Mouse (Mus musculus) ovary, postnatal 36 days (tissue): ENCODE measurements around the gene Nav3.

ENCODE experiments used
- DNase-seq: peaks from one replicate; pipeline ENCODE4 v3.0.0; 2022; ENCODE audit warnings: low spot score, mixed read lengths

Nav3 gene

DNA sequence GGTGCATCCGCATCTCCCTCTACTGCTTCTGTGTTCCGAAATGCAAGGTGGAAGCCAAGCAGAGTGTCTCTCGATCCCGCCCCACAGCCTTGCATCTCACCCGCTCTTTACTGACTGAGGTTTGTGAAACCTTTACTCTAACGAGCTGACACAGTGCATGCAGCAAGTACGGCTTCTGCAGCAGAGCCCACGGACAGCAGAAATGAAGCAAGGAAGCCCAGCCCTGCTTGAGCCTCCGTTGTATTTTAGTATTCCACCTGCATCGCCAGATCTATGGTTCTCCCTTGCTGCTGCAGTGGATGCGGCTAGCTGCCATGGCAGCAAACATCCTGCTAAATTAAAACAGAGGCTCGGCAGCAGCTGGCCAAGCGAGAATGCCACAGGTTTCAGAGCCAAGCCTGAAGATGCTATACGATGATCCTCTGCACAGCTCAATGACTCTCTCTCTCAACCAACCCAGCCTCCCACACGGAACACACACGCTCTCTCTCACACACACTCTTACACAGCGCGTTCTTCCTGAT is 623.2 kb downstream of the Nav3 start:
- DNase-seq: no peak

DNA sequence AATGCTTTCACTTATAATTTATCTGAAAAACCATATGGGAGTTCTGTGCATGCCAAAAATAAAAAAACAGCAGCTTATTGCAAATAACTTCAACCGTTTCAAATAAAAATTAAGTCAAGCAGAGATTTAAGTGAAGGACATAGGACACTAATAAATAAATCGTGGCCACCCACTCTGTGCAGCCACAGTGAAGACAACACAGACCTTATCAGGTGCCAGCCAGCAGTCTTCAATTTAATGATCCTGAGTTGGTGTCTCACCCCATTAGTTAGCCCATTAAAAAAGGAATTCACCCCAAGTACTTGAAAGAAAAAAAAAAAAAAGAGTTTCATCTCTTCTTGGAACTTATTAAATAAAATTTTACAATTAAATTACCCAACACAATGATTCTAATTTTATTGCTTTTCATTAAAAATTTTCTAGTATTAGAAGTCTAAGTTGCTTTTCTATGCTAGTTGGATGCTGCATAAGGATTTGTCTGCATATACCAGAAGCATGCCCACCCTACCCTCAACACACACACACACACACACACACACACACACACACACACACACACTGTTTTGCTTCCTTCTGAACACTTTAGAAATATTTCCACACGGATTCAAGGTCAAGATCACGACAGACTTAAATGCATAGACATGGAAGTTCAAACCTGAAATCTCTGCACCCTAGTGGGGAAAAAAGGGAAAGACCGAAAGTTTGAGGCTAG is 649.1 kb downstream of the Nav3 start:
- no peak for DNase-seq

DNA sequence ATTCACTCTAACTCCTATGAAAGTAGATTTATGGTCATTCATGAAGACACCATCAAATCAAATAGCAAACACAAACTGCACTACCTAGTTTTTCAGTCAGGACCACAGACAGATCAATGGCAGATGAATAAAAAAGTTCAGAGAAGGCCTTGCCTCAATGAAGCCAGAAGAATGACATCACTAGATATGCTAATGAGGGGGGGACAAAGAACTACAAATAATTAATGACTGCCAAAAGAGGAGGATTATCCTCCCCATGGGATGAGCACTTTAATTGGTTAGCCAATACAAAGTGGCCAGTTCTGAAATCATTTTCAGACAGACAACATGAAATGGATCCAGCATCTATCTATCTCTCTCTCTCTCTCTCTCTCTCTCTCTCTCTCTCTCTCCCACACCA is 652.6 kb downstream of the Nav3 start:
- no peak for DNase-seq

DNA sequence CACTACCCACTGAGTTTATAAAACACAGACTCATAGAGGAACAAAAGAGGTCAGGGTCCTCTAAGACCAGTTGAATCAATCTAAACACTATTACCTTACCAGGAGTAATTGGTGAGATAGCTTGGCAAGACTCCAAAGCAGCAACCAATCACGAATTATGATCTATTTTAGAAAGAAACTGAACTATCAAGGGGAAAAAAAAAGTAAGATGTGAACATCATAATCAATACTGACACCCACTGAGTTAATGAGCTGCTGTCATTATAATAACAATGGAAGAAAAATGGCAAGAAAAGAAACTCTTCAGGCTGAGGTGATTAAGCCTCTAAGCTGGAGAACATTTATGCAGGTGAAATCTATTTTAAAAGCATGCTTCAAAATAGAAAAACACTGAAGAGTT is 653.8 kb downstream of the Nav3 start:
- DNase-seq: no peak

- DNase-seq: no peak
Measured at GRCm38 (mm10) chr10:109799246-109799645, 656.8 kb downstream of the Nav3 start.

GRCm38 (mm10) chr10:109796981-109797380 is 659.0 kb downstream of the Nav3 start:
- DNase-seq: no peak

DNA sequence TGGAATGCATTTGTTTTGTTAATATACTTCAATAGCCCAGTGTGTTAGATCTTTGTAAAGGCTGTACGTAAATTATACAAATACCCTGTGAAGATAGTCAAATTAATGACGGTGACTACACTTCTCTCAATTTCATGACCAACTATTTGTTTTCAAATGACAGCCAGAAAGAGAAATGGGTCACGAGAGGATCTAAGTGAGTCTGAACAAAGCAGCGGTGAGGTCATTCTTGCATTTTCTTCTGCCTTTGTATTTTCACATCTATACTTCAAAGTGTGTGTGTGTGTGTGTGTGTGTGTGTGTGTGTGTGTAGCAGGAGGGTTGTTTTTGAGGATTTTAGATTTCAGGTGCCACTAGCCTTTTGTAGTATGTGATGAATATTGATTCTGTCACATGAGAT is 662.5 kb downstream of the Nav3 start:
- DNase-seq: no peak

DNA sequence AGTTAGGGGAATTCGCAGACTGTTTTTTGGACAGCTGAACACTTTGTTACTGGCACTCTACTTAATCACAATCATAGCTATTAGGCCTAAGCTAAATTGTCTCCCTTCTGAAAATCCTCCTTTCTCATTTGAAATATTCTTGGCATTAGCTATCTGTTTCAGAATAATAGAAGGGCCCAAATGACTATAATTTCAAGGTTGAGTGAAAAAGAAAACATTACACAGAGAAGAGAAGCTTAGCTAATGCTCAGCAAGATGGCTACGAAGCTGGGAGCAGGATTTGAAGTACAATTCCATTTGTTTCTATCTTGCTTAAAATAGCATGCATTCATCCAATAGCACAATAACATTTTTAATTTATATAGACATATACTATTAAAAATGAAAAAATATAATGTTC is 667.3 kb downstream of the Nav3 start:
- DNase-seq: no peak

DNA sequence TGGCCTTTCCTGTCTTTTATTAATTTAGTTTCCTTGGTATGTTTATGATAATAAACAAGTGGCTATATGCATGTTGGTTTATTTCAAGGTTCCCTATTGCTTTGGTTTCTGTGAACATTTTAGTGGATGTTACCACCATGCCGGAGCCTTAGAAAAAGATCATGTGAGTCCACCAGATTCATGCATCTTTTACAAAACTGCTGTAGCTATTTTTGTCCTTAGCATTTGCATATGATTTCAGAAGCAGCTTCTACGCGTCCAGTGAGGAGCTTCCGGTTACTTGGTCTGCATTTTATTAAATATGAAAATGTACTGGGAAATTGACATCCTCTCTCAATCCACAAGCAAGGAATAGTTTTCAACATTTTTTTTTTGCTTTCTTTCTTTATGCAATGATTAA is 676.9 kb downstream of the Nav3 start:
- DNase-seq: no peak

GRCm38 (mm10) chr10:109769092-109769491 is 686.9 kb downstream of the Nav3 start:
- no peak for DNase-seq

DNA sequence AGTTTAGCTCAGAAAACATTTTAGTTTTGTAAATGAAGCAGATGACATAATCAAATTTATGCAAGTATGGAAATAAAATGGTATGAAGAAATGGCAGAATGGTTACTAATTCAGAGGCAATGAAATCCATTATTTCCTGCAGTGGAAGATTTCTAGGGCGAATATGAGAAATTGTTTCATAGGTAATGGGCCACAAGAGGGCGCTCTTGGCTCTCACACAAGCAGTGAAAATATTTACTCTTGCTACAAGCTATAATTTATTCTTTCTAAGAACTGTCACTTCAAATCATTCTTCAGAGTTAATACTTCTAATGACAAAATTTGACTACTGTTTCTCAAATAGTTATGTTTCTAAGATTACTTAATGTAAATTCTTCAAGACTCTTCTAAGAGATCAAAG is 690.4 kb downstream of the Nav3 start:
- DNase-seq: peak; percentile 31

DNA sequence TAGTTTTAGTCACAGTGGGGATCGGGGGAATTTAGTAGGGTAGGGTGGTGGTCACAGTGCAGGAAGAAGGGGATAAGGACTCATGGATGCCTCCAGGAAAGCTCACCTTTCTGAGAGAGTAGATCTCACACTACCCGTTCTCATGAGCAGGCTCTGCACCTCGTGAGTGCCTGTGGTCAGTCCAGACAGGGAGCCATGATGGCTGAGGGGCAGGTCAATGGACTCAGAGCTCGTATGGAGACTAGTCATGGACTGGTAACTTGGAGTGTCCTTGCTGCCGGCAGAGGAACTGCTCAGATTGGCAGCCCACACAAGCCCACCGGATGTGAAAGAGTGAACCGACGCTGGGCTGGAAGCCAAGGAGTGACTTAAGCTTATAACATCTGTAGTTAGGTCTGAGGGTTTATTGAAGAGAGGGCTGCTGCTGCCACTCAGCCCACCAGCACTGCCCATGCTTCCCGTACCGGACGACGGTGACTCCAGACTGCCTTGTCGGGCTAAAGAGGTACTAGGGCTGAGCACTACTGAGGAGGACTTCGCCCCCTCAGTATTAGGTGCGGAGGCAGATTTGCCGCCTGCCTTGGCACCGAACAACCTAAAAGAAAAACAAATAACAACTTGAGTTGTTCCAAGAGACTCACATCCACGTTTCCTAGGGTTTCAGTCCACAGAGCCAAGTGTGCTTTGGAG is 691.4 kb downstream of the Nav3 start:
- DNase-seq: no peak

DNA sequence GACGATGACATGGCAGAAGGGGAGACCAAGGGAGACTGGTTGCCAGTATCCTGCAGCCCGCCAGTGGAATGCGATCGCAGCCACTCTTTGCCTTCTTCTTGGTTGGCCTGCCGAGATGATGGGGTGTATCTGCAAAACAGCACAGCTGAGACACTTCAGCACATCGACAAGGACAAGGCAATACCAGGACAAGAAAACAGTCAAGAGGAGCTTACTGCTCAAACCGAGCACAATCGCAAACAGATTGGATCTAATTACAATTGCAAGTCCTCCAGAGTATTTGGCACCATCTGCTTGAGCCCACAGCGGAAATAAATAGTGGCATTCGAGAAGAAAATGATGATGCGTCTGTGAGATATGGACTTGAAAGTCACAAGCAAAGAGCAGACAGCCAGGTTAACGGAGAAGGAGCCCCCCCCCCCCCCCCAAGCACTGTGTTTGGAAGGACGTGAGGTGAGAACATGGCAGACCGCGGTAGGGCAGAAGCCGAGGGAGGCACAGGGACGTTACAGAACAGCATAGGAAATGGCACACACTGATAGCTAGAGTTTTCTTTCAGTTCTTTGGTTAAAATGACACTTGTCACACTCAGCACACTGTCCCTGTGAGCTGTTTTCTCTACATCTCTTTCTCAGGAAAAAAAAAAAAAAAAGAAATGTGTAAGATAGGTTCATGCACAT is 696.9 kb downstream of the Nav3 start:
- DNase-seq: no peak

GRCm38 (mm10) chr10:109746901-109747300 is 709.1 kb downstream of the Nav3 start:
- no peak for DNase-seq

- DNase-seq: no peak
Measured at GRCm38 (mm10) chr10:109741664-109742063, 714.3 kb downstream of the Nav3 start.

GRCm38 (mm10) chr10:109740326-109740725 is 715.7 kb downstream of the Nav3 start:
- no peak for DNase-seq

DNA sequence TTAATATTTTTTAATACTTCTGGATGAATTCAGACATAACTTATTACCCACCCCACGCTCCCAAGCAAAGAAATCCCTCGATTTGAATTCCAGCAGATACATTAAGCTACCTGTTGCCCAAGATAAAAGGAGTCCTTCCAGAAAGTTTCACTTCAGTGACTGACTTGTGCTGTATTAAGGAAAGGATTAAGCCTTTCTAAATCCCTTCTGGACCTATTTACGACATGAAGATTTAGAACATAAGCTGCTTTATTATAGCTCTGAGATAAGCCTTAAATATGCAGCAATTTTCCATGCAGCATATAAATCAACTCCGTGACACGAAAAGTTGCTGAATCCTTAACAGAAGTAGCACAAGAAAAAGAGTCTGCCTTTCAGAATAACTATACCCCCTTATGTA is 732.4 kb downstream of the Nav3 start:
- no peak for DNase-seq

- DNase-seq: no peak
Measured at GRCm38 (mm10) chr10:109718808-109719207, 737.2 kb downstream of the Nav3 start.

- no peak for DNase-seq
Measured at GRCm38 (mm10) chr10:109718390-109718789, 737.6 kb downstream of the Nav3 start.

DNA sequence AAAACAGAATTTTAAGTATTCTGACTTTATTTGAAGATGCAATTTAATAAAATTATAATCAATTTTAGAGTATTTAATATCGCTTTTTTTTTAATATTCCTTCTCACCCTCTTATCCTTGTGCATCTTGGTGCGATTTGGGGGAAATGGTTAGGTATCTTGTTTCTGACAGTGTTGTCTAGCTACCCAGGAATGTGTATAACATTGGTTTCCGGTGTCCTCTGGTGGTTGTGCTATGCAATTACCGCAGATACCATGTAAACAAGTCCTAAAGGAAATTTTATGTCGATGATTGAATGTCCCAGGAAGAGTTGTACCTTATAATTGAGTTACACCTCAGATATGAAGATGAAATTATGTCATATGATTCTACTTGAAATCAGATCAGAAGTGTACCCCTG is 743.0 kb downstream of the Nav3 start:
- no peak for DNase-seq

- no peak for DNase-seq
Measured at GRCm38 (mm10) chr10:109699771-109700335, 756.2 kb downstream of the Nav3 start.

- DNase-seq: no peak
Measured at GRCm38 (mm10) chr10:109690564-109690963, 765.4 kb downstream of the Nav3 start.
